Mouse (Mus musculus): ENCODE measurements around the gene Lrrc1.

DNA sequence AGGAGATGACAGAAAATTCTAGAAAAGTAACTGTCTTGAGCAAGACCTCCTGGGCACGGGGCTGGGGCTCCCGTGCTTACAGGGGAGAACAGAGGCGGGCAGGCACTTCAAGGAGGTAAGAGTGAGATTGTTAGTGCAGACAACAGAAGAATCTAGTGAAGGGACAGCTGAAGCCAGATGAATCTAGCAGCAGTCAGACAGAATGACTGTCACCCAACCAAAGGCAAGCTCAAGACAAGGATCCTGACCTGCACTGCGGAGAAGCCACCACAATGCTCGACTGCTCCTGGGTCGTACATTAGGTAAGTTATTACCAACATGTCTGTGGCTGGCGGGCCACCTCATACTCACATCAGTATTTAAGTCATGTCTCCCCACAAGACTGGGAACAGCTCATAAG lies 3.1 kb downstream of the Lrrc1 start:
- TF ChIP-seq CTCF (IDR thresholded peaks at IDR 0.05; ENCODE audit: control insufficient read depth, insufficient read depth, insufficient replicate concordance, low read depth, low read length) (no peak), POLR2A (IDR thresholded peaks at IDR 0.05; ENCODE audit: control insufficient read depth, low read depth, low read length) (no peak)
